Mouse (Mus musculus) megakaryocyte-erythroid progenitor cell, adult 5-6 weeks (primary cell): ENCODE data around the gene Ngfr. TPM values are rescaled to one million over a fixed set of nuclear protein-coding genes. Genes with fewer than 3 reads are reported as not detected.

Experiments
- ATAC-seq: replicated peaks from 2 replicates; pipeline ENCODE4 v1.8.0; 2016; ENCODE audit warnings: mild to moderate bottlenecking, inconsistent platforms; ENCODE audit not compliant: severe bottlenecking, poor library complexity, low FRiP score, low TSS enrichment
- total RNA-seq, 2 experiments: library from RNA; stranded (forward) in 1 of 2; stranded (reverse) in 1 of 2; fragments of 200-1000, 215-1000 nt in 1 of 2; fragments of >200 nt in 1 of 2; fragmentation: Nextera tagmentation in 1 of 2; gene quantifications; 2 replicates each; pipeline ENCODE4 v1.2.3; 2014 to 2017

Ngfr gene
- total RNA-seq, 2 experiments from 2014 or later: not detected

DNA sequence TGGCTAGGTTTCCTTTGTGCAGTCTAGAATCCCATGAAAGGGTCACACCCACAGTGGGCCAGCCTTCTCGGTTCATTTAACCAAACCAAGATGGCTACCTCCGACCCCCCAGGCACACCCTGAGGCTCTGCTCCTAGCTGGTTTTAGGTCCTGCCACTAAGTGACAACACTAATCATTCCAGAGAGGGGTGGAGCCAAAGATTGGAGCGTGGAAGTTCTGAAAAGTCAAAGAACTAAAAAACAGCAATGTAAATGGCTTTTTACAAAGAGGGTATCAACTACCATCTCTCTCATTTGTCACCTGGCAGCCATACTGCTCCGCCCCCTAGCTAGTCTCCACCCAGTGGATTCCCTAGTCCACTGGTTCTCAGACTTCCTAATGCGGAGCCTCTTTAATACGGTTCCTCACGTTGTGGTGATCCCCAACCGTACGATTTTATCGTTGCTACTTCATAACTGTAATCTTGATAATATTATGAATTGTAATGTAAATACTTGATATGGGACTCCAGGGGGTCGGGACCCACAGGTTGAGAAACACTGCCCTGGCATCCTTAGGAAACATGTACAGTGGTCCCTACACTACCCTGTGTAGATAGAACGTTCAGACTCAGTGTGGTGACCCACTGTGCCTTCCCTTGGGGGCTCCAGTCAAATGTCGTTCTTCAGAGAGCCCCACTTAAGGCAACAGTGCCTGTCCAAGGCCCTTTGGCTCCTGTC, 55.0 kb downstream of the Ngfr start:
- ATAC-seq: no peak

DNA sequence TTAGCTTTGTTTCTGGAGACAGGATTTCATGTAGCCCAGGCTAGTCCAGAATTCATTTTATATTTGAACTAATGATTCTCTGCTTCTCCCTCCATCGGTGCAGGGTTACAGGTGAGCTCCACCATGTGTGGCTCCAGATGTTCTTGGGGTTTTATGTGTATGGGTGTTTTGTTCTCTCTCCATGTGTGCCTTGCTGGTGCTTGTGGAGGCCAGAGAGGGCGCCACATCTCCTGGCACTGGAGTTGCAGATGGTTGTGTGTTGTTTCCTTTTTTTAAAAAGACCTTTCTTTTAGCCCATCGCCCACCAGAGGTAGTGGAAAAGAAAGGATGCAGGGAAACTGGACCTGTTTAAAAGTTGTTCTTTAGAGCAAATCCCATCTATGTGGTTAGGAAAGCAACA, 59.3 kb downstream of the Ngfr start:
- no peak for ATAC-seq

DNA sequence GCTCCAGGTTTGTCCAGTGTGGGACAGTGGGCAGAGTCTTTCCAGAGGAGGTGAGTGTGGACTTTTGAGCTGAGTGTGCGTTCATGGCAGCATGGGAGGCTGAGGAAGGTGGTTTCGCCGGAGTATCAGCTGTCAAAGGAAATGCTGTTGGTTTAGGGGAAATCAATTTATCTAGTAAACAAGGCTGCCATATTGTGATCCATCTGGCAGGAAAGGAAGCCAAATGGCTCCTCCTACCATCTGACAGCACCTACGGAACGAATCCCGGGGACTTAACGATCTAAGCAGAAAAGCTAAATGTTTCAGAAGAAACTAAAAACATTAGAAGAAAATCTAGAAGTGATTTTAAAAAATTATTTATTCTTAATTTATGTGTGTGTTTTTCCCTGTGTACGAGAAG, 60.2 kb downstream of the Ngfr start:
- no peak for ATAC-seq

DNA sequence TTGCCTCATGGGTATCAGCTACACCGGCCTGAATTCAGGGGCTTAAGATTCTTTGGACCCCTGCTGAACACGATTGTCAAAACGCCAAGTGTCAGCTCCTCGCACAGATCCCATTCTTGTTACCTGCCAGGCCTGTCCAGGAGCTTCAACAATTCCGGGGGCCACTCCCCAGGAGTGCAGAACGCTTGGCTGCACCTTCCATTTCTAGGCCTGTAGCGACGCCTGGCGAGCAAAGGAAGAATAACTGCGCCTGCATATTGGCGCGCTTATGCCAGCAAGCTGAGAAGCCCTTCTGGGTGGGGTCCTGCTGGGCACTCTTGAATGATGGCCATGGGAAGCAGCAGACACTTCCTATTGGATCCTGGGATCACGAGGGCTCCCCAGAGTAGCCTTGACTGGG, 66.0 kb downstream of the Ngfr start:
- ATAC-seq: peak; percentile 51

DNA sequence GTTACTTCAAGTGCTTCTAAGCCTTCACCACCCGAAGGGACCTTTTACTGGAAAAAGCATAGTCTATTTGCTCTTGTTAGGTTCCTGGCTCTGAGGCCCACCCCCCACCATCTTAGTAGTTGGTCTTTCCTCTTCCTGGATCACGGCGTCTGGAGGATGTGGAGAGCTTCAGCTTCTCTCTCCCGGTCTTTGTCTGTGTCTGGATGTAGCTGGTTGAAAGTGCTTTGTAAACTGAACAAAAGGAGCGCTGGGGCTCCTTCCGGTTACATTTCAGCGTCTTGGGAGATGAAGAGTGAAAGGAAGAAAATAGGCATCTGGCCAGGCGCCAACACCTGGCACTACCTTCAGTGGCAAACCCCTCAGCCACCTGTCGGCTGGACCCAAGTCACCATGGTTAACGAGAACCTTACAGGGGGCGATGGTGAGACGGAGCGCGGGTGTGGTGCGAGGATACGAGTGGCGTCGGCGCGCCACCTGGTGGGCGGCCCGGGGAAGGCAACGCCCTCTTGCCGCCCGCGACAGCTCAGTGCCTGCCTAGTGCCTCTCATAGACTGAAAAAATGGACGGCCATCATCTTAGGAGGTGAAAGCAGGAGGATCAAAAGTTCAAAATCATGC, 67.0 kb downstream of the Ngfr start:
- peak; percentile 93 for ATAC-seq

DNA sequence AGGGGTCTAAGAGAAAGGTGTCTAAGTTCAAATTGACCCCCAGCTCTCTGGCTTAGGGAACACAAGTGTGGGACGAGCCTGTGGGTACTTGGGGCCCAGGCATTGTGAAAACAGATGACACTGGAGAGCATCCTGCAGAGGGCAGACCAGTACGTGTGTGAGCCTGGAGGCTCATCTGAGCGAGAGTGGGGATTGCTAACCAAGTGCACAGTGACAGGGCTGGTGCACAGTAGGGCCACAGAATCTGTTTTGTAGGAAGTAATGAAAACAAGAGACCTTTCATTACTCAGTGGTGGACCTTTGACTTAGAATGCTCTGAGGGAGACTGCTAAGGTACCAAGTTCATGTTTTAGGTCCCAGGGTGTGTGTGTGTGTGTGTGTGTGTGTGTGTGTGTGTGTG, 67.5 kb downstream of the Ngfr start:
- no peak for ATAC-seq

DNA sequence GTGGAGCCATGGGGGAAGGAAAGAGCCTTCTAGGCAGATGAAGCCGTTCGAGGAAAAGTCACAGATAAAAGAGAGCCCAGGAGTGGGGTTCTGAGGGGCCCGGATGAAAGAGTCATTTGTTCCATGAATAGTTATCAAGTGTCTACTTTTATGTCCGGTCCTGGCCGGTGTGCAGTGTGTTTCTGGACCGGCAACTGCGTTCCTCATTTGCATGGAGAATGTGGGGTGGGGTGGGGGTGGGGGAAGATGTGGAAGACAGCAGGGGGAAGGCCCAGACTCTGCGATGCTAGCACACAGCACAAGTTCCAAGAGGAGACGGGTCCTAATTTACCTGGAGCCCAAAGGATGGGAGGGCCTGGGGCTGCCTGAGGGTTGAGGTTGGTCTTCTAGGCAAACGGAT, 68.2 kb downstream of the Ngfr start:
- ATAC-seq: no peak

Other genes starting within 250 kb of the Ngfr start
- gene Slc35b1, start 203.0 kb downstream of the Ngfr start, total RNA-seq (2014; fragmentation: Nextera tagmentation): 30.6 and 84.7 TPM in 2 replicates
- 29.3 and 54.5 TPM in 2 replicates for gene Slc35b1, start 203.0 kb downstream of the Ngfr start, total RNA-seq (2017)
- 51.5 and 55.3 TPM in 2 replicates for gene Spop, start 173.7 kb downstream of the Ngfr start, total RNA-seq (2014; fragmentation: Nextera tagmentation)
- gene Spop, start 173.7 kb downstream of the Ngfr start, total RNA-seq (2017): 37.5 and 45.5 TPM in 2 replicates
- not detected in 2 replicates for gene Nxph3, start 73.2 kb downstream of the Ngfr start, total RNA-seq (2014; fragmentation: Nextera tagmentation)
- gene Nxph3, start 73.2 kb downstream of the Ngfr start, total RNA-seq (2017): not detected in 2 replicates
- gene Phb, start 79.2 kb upstream of the Ngfr start, total RNA-seq (2014; fragmentation: Nextera tagmentation): 120 and 179 TPM in 2 replicates
- gene Phb, start 79.2 kb upstream of the Ngfr start, total RNA-seq (2017): 189 and 190 TPM in 2 replicates
- gene Zfp652, start 124.9 kb upstream of the Ngfr start, total RNA-seq (2014; fragmentation: Nextera tagmentation): 43.0 and 54.5 TPM in 2 replicates
- 27.4 and 28.2 TPM in 2 replicates for gene Zfp652, start 124.9 kb upstream of the Ngfr start, total RNA-seq (2017)
- gene B130006D01Rik, start 135.9 kb upstream of the Ngfr start, total RNA-seq (2014; fragmentation: Nextera tagmentation): 7.1 and 7.5 TPM in 2 replicates
- 1.5 TPM in 1 of 2 replicates, not detected in the other for gene B130006D01Rik, start 135.9 kb upstream of the Ngfr start, total RNA-seq (2017)
- 5.6 and 7.5 TPM in 2 replicates for gene Phospho1, start 236.8 kb upstream of the Ngfr start, total RNA-seq (2014; fragmentation: Nextera tagmentation)
- gene Phospho1, start 236.8 kb upstream of the Ngfr start, total RNA-seq (2017): 0.56 and 3.2 TPM in 2 replicates
- gene Gngt2, start 249.5 kb upstream of the Ngfr start, total RNA-seq (2014; fragmentation: Nextera tagmentation): 4.4 and 5.0 TPM in 2 replicates
- 4.0 and 4.6 TPM in 2 replicates for gene Gngt2, start 249.5 kb upstream of the Ngfr start, total RNA-seq (2017)